Mouse (Mus musculus) C2C12 (cell line): ENCODE measurements around the gene Uhrf1bp1l. TPM values are rescaled to one million over a fixed set of nuclear protein-coding genes. Genes with fewer than 3 reads are reported as not detected.

Source experiments
- H3K27me3 ChIP-seq: one replicate; pipeline ENCODE4 v1.6.1; 2011; ENCODE audit not compliant: control insufficient read depth, insufficient read depth, insufficient read length
- H3K36me3 ChIP-seq: one replicate; pipeline ENCODE4 v1.6.1; 2011; ENCODE audit not compliant: control insufficient read depth, insufficient read depth
- H3K4me3 ChIP-seq: one replicate; pipeline ENCODE4 v1.5.1; 2011; ENCODE audit warnings: mild to moderate bottlenecking, control low read depth; ENCODE audit not compliant: poor library complexity, insufficient read depth, severe bottlenecking
- H3K79me2 ChIP-seq: one replicate; pipeline ENCODE4 v1.6.1; 2011; ENCODE audit not compliant: control insufficient read depth, insufficient read depth
- H3K79me3 ChIP-seq: one replicate; pipeline ENCODE4 v1.6.1; 2011; ENCODE audit warnings: low read depth, control low read depth
- H3ac ChIP-seq: one replicate; pipeline ENCODE3; 2011; ENCODE audit warnings: low read depth; ENCODE audit not compliant: control insufficient read depth, insufficient read length
- FOSL1 ChIP-seq: IDR thresholded peaks from one replicate; pipeline ENCODE4 v1.8.0; 2011; ENCODE audit warnings: mild to moderate bottlenecking, low read length; ENCODE audit not compliant: poor library complexity, insufficient read depth, severe bottlenecking
- USF1 ChIP-seq: IDR thresholded peaks from one replicate; pipeline ENCODE4 v1.6.1; 2011; ENCODE audit warnings: low read depth, mild to moderate bottlenecking, control low read depth, moderate library complexity
- polyA plus RNA-seq: library from polyadenylated mRNA; unstranded; fragments of >200 nt; fragmentation: generic; extraction: Trizol; gene quantifications from one replicate; pipeline ENCODE4 v1.2.1, GENCODE M21; 2012; ENCODE audit warnings: missing spikeins

Gene Uhrf1bp1l
- polyA plus RNA-seq, 1 experiment = 28.6 TPM

DNA sequence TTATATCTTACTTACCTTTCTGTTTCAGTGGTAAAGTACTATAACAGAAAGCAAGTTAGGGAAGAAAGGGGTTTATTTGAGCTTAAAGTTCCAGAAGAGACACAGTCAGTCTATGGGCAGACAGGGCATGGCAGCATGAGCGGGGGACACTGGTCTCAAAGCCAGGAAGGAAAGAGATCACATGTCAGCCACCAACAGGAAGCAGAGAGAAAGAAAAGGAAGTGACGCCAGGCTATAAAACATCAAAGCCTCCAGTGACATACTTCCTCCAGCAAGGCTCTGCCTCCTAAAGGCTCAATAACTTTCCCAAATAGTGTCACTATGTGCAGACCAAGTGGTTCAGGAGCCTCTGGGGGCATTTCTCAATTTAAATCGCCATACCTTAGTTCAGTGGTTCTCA is 124.0 kb downstream of the Uhrf1bp1l start:
- H3K79me2 ChIP-seq = no peaks in the 10 kb centered on the region
- no peaks in the 10 kb centered on the region for H3K36me3 ChIP-seq
- H3ac ChIP-seq = no peak overlapping the region
- no peaks in the 10 kb centered on the region for H3K27me3 ChIP-seq
- no peak overlapping the region for H3K4me3 ChIP-seq
- TF ChIP-seq FOSL1 (no peak), USF1 (no peak)
- H3K79me3 ChIP-seq = no peaks in the 10 kb centered on the region

Other genes starting within 250 kb of the Uhrf1bp1l start
- gene Nr1h4, start 211.4 kb upstream of the Uhrf1bp1l start, polyA plus RNA-seq = 0.05 TPM
- 0.01 TPM for gene Slc17a8, start 123.7 kb upstream of the Uhrf1bp1l start, polyA plus RNA-seq
- 6.7 TPM for gene Scyl2, start 58.7 kb upstream of the Uhrf1bp1l start, polyA plus RNA-seq
- 4.2 TPM for gene Actr6, start 12.7 kb upstream of the Uhrf1bp1l start, polyA plus RNA-seq
- gene Anks1b, start 128.5 kb downstream of the Uhrf1bp1l start, polyA plus RNA-seq = 0.27 TPM